Mouse (Mus musculus) embryonic facial prominence, embryonic 14.5 days (tissue): Measurements from ENCODE around the gene Ctnnbip1. TPM values are rescaled to one million over a fixed set of nuclear protein-coding genes. Genes with fewer than 3 reads are reported as not detected.

Experiments
- ATAC-seq: fragments of 200-750 bp; cut with Nextera tagmentation; 2 replicates; pipeline ENCODE4 v1.8.0; 2017; ENCODE audit warnings: low read depth, moderate number of reproducible peaks, moderate TSS enrichment
- DNase-seq: peaks from one replicate; pipeline ENCODE4 v3.0.0-alpha.2; 2015; ENCODE audit warnings: low spot score
- H3K27ac ChIP-seq: fragments of 300-500 bp; sonication (generic); replicated peaks from 2 replicates; pipeline ENCODE4 v1.5.1; 2014; ENCODE audit warnings: low read depth, mild to moderate bottlenecking, low read length, moderate library complexity
- H3K27me3 ChIP-seq: fragments of 300-500 bp; sonication (generic); replicated peaks from 2 replicates; pipeline ENCODE4 v1.6.1; 2014; ENCODE audit warnings: low read length; ENCODE audit not compliant: control insufficient read depth, insufficient read depth
- H3K36me3 ChIP-seq: fragments of 300-500 bp; sonication (generic); 2 replicates; pipeline ENCODE4 v1.6.1; 2014; ENCODE audit warnings: low read length, mixed read lengths; ENCODE audit not compliant: control insufficient read depth, insufficient read depth
- H3K4me1 ChIP-seq: fragments of 300-500 bp; sonication (generic); 2 replicates; pipeline ENCODE4 v1.6.1; 2014; ENCODE audit warnings: antibody characterized with exemption, low read length; ENCODE audit not compliant: control insufficient read depth, insufficient read depth
- H3K4me2 ChIP-seq: fragments of 300-500 bp; sonication (generic); 2 replicates; pipeline ENCODE4 v1.6.1; 2014; ENCODE audit warnings: low read depth, mild to moderate bottlenecking, low read length, moderate library complexity, mixed read lengths
- H3K4me3 ChIP-seq: fragments of 300-500 bp; sonication (generic); 2 replicates; pipeline ENCODE4 v1.5.1; 2014; ENCODE audit warnings: low read depth, mild to moderate bottlenecking, low read length
- H3K9ac ChIP-seq: fragments of 300-500 bp; sonication (generic); 2 replicates; pipeline ENCODE4 v1.6.1; 2014; ENCODE audit warnings: low read depth, mild to moderate bottlenecking, low read length, moderate library complexity, mixed read lengths
- H3K9me3 ChIP-seq: fragments of 300-500 bp; sonication (generic); 2 replicates; pipeline ENCODE4 v1.6.1; 2016; ENCODE audit warnings: low read length; ENCODE audit not compliant: control insufficient read depth
- WGBS: fragments of 180-500 bp; shearing (Covaris S2); extraction: QIAGEN DNeasy Blood & Tissue Kit; methylation state at CpG from one replicate; pipeline ENCODE4 v1.1.7; 2014; 5-methylcytosine and 5-hydroxymethylcytosine counted together
- polyA plus RNA-seq: library from polyadenylated mRNA; unstranded; fragments of >200 nt; fragmentation: Nextera tagmentation; extraction: Ambion mirVana; gene quantifications from 2 replicates; pipeline ENCODE4 v1.2.1, GENCODE M21; 2014

Ctnnbip1 gene
- polyA plus RNA-seq, 1 experiment from 2014 or later, result 68.7 TPM

GRCm38 (mm10) chr4:149489415-149490240 lies 28.4 kb upstream of the Ctnnbip1 start:
- Histone ChIP-seq H3K4me3 (no peak overlapping the region), H3K9me3 (no peaks in the 10 kb centered on the region), H3K4me2 (no peak overlapping the region), H3K36me3 (peaks cover 71% of the 10 kb centered on the region), H3K4me1 (peaks cover 7% of the 10 kb centered on the region; the same call in 1 of the 2 replicates), H3K27ac (no peak overlapping the region), H3K9ac (no peak overlapping the region), H3K27me3 (no peaks in the 10 kb centered on the region)
- WGBS, result 94% methylated on average over 14 of the region's 14 CpGs
- DNase-seq (no peak), ATAC-seq (no peak)

DNA sequence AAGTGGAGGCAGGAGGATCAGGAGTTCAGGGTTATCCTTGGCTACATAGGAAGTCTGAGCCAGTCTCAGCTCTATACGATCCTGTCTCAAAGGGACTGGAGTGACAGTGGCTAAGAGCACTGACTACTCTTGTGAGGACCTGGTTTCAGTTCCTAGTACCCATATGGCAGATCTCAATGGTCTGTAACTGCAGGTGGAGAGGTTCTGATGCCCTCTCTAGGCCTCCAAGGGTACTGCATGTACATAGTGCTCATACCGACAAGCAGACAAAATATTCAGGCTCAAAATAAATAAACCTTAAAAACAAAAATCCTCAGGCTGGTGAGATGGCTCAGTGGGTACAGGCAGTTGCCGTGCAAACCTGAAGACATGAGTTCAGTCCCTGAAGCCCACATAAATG lies 26.9 kb upstream of the Ctnnbip1 start:
- H3K4me1 ChIP-seq, result 0 out of 2 replicates have a peak, but pooled peaks cover 5% of the 10 kb centered on the region
- H3K4me3 ChIP-seq, result no peak overlapping the region
- H3K9ac ChIP-seq, result no peak overlapping the region
- H3K27ac ChIP-seq, result no peak overlapping the region
- H3K27me3 ChIP-seq, result no peaks in the 10 kb centered on the region
- no peak for DNase-seq
- no peak for ATAC-seq
- H3K9me3 ChIP-seq, result no peaks in the 10 kb centered on the region
- 93% methylated on average over 3 of the region's 3 CpGs for WGBS
- H3K4me2 ChIP-seq, result no peak overlapping the region
- H3K36me3 ChIP-seq, result peaks cover 84% of the 10 kb centered on the region

GRCm38 (mm10) chr4:149496612-149497011 lies 21.4 kb upstream of the Ctnnbip1 start:
- Histone ChIP-seq H3K4me1 (no peaks in the 10 kb centered on the region), H3K4me2 (no peak overlapping the region), H3K9me3 (no peaks in the 10 kb centered on the region), H3K4me3 (no peak overlapping the region), H3K27ac (peak overlapping the region; percentile 68), H3K36me3 (peaks cover 77% of the 10 kb centered on the region), H3K9ac (no peak overlapping the region), H3K27me3 (no peaks in the 10 kb centered on the region)
- WGBS, result 18% methylated on average over 2 of the region's 2 CpGs
- ATAC-seq, result peak; percentile 80
- DNase-seq, result peak; percentile 78

DNA sequence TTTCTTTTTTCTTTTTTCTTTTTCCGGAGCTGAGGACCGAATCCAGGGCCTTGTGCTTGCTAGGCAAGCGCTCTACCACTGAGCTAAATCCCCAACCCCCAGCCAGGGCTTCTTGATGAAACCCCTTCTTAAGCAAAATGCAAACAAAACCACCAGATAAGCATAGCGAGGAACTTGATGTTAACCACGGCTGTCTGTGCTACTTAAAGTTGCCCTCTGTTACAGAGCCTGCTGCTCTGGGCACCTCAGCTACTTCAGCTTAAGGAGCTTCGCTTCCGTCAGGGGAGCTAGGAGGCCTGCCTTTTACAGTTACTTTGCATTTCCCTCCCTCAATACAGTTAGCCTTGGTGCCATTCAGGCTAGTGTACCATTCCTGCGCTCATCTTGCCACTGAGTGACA lies 19.1 kb upstream of the Ctnnbip1 start:
- H3K27me3 ChIP-seq, result no peaks in the 10 kb centered on the region
- H3K4me1 ChIP-seq, result no peaks in the 10 kb centered on the region
- no peak overlapping the region for H3K4me2 ChIP-seq
- H3K4me3 ChIP-seq, result no peak overlapping the region
- H3K9me3 ChIP-seq, result no peaks in the 10 kb centered on the region
- WGBS, result 81% methylated on average over 8 of the region's 8 CpGs
- peaks cover 65% of the 10 kb centered on the region for H3K36me3 ChIP-seq
- no peak for ATAC-seq
- no peak overlapping the region for H3K27ac ChIP-seq
- H3K9ac ChIP-seq, result no peak overlapping the region
- no peak for DNase-seq

DNA sequence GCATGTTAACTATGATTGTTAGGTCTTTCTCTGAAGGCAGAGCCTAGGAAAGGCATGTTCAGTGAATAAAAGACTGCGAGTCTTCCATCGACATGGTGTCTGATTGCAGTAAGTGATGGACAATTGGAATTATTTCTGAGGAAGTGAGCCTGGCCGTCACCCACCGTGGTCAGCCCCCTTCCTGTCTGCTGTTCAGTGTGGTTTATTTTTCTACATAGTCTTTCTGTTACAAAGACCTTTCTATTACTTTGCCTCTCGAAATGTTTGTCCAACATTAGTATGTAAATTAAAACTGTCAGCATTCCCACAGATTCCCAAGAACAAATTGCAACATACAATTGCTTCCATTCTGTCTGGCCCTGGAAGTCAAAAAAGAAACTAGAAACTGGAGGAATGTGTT lies 18.2 kb upstream of the Ctnnbip1 start:
- no peak for ATAC-seq
- no peak for DNase-seq
- WGBS, result 70% methylated on average over 5 of the region's 5 CpGs

DNA sequence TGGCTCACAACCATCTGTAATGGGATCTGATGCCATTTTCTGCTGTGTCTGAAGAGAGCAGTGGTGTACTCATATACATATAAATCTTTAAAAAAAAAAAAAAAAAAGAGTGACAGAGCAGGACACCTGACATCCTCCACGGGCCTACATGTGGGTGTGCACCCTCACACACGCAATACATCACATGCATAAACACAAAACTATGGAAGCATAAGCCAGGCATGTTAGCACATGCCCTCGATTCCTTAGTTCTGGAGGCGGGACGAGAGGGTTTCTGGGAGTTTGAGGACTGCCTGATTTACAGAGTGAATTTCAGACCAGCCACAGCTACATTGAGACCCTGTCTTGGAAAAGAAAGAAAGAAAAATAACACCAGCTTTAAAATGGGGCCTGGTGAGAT lies 13.7 kb upstream of the Ctnnbip1 start:
- no peak for DNase-seq
- peak; percentile 59 for ATAC-seq
- Histone ChIP-seq H3K27ac (peak overlapping the region; percentile 35), H3K4me1 (peaks cover 6% of the 10 kb centered on the region; the same call in 1 of the 2 replicates), H3K4me2 (0 out of 2 replicates have a peak overlapping the region, but pooled peaks have one; percentile 2), H3K9ac (no peak overlapping the region), H3K4me3 (no peak overlapping the region), H3K36me3 (peaks cover 17% of the 10 kb centered on the region), H3K27me3 (no peaks in the 10 kb centered on the region), H3K9me3 (no peaks in the 10 kb centered on the region)
- 77% methylated on average over 5 of the region's 5 CpGs for WGBS

More for the DNA sequence above, 18.2 kb upstream of the Ctnnbip1 start:
- H3K4me1 ChIP-seq, result peaks cover 4% of the 10 kb centered on the region; the same call in 1 of the 2 replicates
- H3K36me3 ChIP-seq, result peaks cover 56% of the 10 kb centered on the region
- no peak overlapping the region for H3K27ac ChIP-seq
- H3K4me2 ChIP-seq, result no peak overlapping the region
- H3K9me3 ChIP-seq, result no peaks in the 10 kb centered on the region
- H3K4me3 ChIP-seq, result no peak overlapping the region
- no peaks in the 10 kb centered on the region for H3K27me3 ChIP-seq
- no peak overlapping the region for H3K9ac ChIP-seq

DNA sequence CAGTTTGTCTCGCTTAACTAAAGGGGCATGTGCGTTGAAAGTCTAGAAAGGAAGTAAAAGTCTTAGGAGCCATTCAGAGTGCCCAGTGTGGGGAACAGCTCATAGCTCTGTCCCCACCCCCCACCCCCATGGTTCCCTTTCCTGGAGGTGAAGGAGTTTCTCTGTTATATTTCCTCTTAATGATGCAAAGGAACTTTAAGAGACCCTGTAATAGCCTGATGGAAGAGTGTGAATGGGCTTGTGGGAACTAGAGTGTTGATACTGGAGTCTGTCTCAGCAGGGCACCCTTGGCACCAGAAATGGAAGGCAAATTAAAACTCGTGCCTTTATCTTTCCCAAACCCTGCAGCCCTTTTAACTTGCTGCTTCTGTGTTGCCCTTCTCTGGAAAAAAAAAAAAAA lies 13.2 kb upstream of the Ctnnbip1 start:
- Histone ChIP-seq H3K4me2 (0 out of 2 replicates have a peak overlapping the region, but pooled peaks have one; percentile 2), H3K4me1 (peaks cover 6% of the 10 kb centered on the region; the same call in 1 of the 2 replicates), H3K9me3 (no peaks in the 10 kb centered on the region), H3K9ac (no peak overlapping the region), H3K4me3 (no peak overlapping the region), H3K27ac (peak overlapping the region; percentile 35), H3K36me3 (peaks cover 12% of the 10 kb centered on the region), H3K27me3 (no peaks in the 10 kb centered on the region)
- DNase-seq (no peak), ATAC-seq (no peak)
- 24% methylated on average over 3 of the region's 3 CpGs for WGBS

DNA sequence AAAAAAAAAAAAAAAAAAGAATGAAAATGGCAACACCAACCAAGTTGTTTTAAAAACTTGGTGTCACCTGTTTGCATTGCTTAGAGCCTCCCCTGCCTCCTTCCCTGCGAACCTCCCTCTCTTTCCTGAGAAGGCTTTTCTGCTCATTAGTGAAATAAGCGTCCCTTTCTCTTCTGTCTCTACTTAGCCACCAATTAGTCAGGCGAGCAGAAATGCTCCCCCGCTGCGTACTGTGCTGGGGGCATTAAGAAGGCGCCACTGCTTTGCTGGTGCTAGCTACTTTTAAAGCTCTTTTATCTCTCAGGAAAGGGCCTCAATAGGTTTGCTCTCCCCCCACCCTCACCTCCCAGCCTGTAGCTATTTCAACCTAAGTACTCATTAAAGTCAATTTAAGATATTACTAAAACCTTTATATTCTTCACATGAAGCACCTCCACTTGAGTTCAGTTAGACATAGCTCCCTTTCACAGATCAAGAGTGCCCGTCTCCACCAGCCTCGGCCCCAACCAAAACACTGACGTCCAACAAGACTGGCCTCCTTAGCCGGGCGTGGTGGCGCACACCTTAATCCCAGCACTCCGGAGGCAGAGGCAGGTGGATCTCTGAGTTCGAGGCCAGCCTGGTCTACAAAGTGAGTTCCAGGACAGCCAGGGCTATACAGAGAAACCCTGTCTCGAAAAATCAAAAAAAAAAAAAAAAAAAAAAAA lies 12.6 kb upstream of the Ctnnbip1 start:
- H3K36me3 ChIP-seq, result peaks cover 7% of the 10 kb centered on the region; the same call in 1 of the 2 replicates
- DNase-seq, result no peak
- no peak overlapping the region for H3K4me2 ChIP-seq
- no peaks in the 10 kb centered on the region for H3K9me3 ChIP-seq
- H3K4me3 ChIP-seq, result no peak overlapping the region
- H3K27me3 ChIP-seq, result no peaks in the 10 kb centered on the region
- no peak overlapping the region for H3K27ac ChIP-seq
- ATAC-seq, result no peak; the same call in 1 of the 2 replicates
- H3K9ac ChIP-seq, result no peak overlapping the region
- WGBS, result 51% methylated on average over 14 of the region's 15 CpGs
- H3K4me1 ChIP-seq, result peaks cover 6% of the 10 kb centered on the region; the same call in 1 of the 2 replicates
